Mouse (Mus musculus) v-Abl transformed pro-B cells (cell line): ENCODE results near the gene Vps11.
"Not testable (repeated sequence)": the region's sequence is repeated elsewhere in the genome, so short reads cannot be mapped to it uniquely, and the experiment has no call there.

Experiments
- in situ Hi-C, 2 experiments: fragments of 400-800 bp; cut with MboI; formaldehyde crosslinking; loops; one replicate each; pipeline ENCODE4 v1.15.1; 2025; ENCODE audit not compliant: unreplicated experiment in 2 of 2

Gene Vps11

DNA sequence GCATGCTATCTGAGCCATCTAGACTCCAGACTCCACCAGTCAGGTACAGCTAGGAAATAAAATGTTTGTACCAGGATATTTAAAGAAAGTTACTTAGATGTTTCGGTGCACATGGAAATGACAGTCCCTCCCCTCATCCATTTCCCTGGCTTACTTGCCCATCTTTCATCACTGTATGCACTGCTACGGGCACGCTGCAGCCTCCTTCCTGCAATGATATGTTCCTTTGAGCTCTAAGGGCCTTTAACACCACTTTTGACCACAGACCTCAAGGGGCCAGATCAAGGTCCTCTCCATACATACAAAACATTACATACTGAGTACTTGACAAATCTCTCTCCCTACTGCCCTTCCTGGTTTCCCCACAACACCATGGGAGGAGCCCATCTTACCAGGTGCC lies 24.5 kb downstream of the Vps11 start:
- in situ Hi-C loops, result no loop called here

GRCm38 (mm10) chr9:44336513-44336912 lies 25.0 kb downstream of the Vps11 start:
- in situ Hi-C loops, result not testable (repeated sequence)

DNA sequence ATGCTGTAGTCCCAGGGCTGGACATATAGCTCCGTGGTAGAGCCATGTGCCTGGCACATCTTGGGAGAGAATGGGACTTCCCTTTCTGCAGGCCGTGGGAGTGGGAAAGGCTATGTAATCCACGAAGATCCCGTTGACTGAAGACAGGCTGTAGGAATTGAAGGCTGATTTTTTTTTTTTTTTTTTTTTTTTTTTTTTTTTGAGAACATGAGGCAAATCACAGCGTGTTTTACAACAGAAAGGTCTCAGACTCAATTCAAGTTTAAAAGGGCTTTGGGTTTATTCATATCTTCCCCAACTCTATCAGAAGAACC lies 25.4 kb downstream of the Vps11 start:
- in situ Hi-C loops, result no loop called here

DNA sequence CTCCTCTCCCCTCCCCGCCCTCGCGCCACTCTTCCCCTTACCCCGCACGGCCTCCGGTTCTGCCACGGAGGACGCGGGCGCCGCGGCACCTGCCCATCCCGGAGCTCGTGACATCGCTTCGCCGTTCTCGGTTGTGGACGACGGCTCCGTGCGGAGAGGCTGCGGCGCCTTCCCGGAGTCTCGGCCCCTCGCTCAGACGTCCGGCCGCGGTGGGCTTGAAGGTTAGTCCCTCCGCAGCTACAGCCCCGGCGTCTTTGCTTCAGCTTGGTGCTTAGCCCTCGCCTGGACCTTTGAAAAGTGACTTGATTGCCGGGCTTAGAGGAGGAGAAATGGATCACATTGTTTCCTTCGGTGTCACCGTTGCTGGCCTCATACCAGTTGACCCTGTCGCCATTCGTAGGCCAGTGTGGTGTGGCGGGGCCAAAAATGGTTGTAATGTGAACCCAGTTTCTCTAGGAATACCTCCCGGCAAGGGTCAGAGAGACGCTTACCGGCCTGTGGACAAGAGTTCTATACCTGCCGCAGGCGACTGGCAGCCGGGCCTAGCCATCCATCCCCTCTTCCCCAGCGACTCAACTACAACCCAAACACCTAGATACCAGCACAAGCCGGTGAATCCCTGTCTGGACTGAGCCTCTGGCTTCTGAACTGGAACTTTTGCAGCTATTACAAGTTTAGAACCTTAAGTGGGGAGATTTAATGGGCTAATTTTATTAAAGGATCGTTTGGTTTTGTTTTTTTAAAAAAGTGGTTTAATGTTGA lies 26.0 kb downstream of the Vps11 start:
- in situ Hi-C loops, result no loop called here

GRCm38 (mm10) chr9:44334396-44335330 lies 26.8 kb downstream of the Vps11 start, which contains the start of gene H2afx:
H2afx (plus strand) TSS chr9:44334694.
- in situ Hi-C loops, result no loop called here

DNA sequence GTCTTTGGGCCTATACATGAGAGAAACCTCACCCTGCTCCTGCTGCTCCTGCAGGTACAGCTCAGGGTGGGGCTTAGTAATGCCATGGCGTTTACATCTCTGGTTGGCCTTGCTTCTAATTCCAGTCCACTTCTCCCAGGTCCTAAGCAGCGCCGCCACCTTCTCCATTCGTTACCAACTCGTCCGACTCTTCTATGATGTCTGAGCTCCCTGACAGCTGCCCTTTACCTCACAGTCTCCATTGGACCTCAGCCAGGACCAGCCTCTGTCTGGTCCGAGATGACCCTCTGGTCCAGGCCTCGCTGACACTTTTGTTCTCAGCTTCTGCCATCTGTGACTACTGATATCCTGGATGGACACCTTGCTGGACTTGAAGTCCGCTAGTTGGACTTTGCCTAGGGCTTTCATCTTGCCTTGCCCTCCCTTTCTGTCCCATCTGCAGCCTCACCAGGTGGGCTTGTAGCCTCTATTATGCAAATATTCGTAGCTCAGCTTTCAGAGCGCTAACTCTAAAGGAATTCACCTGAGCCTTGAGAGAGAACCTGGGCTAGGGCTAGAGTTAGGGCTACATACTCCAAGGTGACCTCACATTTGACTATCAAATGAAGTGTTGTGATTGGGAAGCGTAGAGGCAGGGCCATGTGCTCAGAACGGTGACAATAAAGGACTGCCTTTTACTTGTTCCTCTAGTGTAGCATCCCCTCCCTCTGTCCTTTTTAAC lies 28.4 kb downstream of the Vps11 start:
- in situ Hi-C loops, result no loop called here

- in situ Hi-C loops, result no loop called here
These were observed 30.7 kb downstream of the Vps11 start for GRCm38 (mm10) chr9:44330736-44331135.

GRCm38 (mm10) chr9:44327926-44328325 lies 33.5 kb downstream of the Vps11 start:
- in situ Hi-C loops, result no loop called here

- in situ Hi-C loops, result no loop called here
These were observed 34.3 kb downstream of the Vps11 start for GRCm38 (mm10) chr9:44327064-44327711.

DNA sequence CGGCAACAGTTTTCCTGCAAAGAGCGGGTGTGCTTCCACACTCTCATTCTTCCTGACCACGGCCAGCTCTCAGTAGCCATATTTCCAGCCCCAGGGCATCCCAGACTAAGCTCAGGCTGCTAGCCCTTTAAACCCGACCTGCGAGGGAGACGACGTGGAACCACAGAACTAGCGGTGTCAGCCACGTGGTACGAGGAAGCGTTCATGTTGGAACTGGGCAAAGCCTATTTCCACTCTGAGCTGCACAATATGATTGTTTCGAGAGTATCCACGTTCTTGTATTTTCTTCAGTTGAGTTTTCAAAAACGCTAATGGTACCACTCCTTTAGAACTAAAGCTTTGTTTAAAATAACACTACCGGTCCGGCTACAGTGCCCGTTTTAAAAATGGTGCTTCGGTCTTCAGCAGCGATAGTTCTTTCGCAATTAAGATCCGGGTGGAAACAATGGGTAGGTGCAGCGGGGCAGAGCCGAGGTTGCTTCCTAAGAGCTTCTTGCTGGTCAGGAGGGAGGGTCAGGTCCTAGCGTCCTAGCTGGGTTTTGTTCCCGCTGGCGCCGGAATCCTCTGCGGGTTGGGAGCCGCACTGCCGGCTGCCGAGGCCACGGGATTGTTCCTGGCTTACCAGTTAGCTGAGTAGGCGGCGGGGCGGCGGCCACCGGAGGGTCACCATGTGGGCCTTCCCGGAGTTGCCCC lies 35.0 kb downstream of the Vps11 start:
- in situ Hi-C loops, result no loop called here

DNA sequence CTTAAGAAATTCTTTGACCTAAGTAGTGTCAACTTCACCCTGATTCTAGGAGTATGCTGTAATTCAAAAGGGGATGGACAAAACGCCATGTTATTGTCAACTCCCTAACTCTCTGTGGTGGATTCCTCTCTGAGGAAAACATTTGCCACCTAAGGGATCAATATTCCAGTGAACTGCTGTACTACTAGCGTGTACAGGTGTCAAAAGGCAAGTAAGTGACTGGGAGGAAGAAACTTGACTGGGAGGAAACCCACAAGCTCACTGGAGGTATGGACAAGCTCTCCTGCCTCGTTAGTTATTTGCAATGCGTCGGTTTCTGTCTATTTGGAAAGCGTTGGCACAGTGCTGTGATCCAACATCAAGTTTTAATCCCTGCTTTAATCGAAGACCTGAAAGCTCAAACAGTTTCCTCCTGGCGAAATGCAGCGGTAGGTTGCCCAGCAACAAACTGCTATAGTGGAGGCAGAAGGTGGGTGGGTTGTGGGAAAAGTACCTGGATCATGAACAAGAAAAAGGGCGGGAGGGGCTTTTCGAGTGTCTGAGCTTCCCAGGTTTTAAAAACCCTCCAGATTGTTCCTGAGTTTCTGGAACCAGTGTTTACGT lies 35.6 kb downstream of the Vps11 start, which contains the start of gene Dpagt1:
TSS of gene Dpagt1 (plus strand) at position 252 of the 603 bp plus-strand sequence.
- in situ Hi-C loops, result no loop called here

DNA sequence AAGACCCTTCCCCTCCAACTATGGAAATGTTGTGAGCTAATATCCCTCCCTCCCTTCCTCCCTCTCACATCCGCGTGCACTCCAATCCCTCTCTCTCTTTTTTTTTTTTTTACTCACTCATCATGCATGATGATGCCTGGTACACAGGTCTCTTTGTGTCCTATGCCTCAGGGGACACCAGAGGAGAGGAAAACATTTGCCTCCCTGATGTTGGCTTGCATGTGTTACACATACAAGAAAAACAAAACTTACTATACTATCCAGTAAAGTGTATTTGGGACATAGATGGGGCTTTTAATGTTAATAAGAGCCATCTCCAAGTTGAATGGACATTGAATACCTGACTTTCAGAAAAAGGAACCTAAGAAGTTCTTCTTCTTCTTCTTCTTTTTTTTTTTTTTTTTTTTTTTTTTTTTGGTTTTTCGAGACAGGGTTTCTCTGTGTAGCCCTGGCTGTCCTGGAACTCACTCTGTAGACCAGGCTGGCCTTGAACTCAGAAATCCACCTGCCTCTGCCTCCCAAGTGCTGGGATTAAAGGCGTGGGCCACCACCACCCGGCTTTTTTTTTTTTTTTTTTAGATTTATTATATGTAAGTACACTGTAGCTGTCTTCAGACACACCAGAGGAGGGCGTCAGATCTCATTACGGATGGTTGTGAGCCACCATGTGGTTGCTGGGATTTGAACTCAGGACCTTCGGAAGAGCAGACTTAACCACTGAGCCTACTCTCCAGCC lies 36.3 kb downstream of the Vps11 start:
- in situ Hi-C loops, result not testable (repeated sequence)

- in situ Hi-C loops, result no loop called here
These were observed 37.3 kb downstream of the Vps11 start for GRCm38 (mm10) chr9:44324147-44324546.

DNA sequence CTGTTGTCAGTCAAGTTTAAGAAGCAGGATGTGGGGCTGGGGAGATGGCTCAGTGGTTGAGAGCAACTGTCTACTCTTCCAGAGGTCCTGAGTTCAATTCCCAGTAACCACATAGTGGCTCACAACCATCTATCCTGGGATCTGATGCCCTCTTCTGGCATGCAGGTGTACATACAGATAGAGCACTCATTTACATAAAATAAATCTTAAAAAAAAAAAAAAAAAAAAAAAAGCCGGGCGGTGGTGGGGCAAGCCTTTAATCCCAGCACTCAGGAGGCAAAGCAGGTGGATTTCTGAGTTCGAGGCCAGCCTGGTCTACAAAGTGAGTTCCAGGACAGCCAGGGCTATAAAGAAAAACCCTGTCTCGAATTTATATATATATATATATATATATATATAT lies 37.8 kb downstream of the Vps11 start:
- in situ Hi-C loops, result not testable (repeated sequence)

DNA sequence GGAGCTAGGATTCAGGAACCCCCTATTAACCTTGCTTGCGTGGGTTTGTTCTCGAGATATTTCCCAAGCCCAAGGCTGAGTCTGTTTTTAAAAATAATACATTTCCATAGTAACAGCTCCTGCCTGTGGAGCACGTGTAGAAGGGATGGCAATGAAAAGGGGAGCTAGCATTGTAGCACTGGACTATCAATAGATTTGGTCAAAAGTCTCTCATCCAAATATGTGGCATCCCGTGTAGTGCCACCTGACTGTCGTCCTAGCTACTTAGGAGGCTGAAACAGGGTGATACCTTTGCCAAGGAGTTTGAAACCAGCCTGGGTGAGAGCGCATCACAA lies 40.7 kb downstream of the Vps11 start:
- in situ Hi-C loops, result no loop called here

- in situ Hi-C loops, result no loop called here
These were observed 41.3 kb downstream of the Vps11 start, which contains the start of gene C2cd2l for GRCm38 (mm10) chr9:44319887-44320798. C2cd2l (minus strand) TSS chr9:44320285.

GRCm38 (mm10) chr9:44319105-44319886 lies 42.2 kb downstream of the Vps11 start:
- in situ Hi-C loops, result no loop called here
